Mouse (Mus musculus) hindbrain, embryonic 12.5 days (tissue): ENCODE results near the gene Gm13539. TPM values are rescaled to one million over a fixed set of nuclear protein-coding genes. Genes with fewer than 3 reads are reported as not detected.
"Not testable (repeated sequence)": the region's sequence is repeated elsewhere in the genome, so short reads cannot be mapped to it uniquely, and the experiment has no call there.

Source experiments
- ATAC-seq: fragments of 200-750 bp; cut with Nextera tagmentation; 2 replicates; pipeline ENCODE4 v1.8.0; 2017; ENCODE audit warnings: moderate TSS enrichment; ENCODE audit not compliant: low FRiP score
- H3K27ac ChIP-seq: fragments of 300-500 bp; sonication (generic); 2 replicates; pipeline ENCODE4 v1.5.1; 2016; ENCODE audit warnings: mild to moderate bottlenecking
- H3K27me3 ChIP-seq: fragments of 300-500 bp; sonication (generic); 2 replicates; pipeline ENCODE4 v1.6.1; 2016; ENCODE audit warnings: mild to moderate bottlenecking
- H3K36me3 ChIP-seq: fragments of 300-500 bp; sonication (generic); 2 replicates; pipeline ENCODE4 v1.6.1; 2016; ENCODE audit warnings: mild to moderate bottlenecking
- H3K4me1 ChIP-seq: fragments of 300-500 bp; sonication (generic); 2 replicates; pipeline ENCODE4 v1.6.1; 2016
- H3K4me2 ChIP-seq: fragments of 300-500 bp; sonication (generic); replicated peaks from 2 replicates; pipeline ENCODE4 v1.6.1; 2016; ENCODE audit warnings: mild to moderate bottlenecking
- H3K4me3 ChIP-seq: fragments of 300-500 bp; sonication (generic); 2 replicates; pipeline ENCODE4 v1.5.1; 2016; ENCODE audit warnings: mild to moderate bottlenecking
- H3K9ac ChIP-seq: fragments of 300-500 bp; sonication (generic); 2 replicates; pipeline ENCODE4 v1.6.1; 2016; ENCODE audit warnings: mild to moderate bottlenecking, moderate library complexity
- H3K9me3 ChIP-seq: fragments of 300-500 bp; sonication (generic); replicated peaks from 2 replicates; pipeline ENCODE4 v1.6.1; 2016; ENCODE audit warnings: mild to moderate bottlenecking
- WGBS: fragments of 180-500 bp; shearing (Covaris S2); methylation state at CpG from one replicate; pipeline ENCODE4 v1.1.7; 2016; 5-methylcytosine and 5-hydroxymethylcytosine counted together
- polyA plus RNA-seq: library from polyadenylated mRNA; unstranded; fragments of >200 nt; fragmentation: Nextera tagmentation; extraction: Ambion mirVana; gene quantifications from 2 replicates; pipeline ENCODE4 v1.2.1, GENCODE M21; 2016

Gene Gm13539
- polyA plus RNA-seq, 1 experiment from 2014 or later = not detected

DNA sequence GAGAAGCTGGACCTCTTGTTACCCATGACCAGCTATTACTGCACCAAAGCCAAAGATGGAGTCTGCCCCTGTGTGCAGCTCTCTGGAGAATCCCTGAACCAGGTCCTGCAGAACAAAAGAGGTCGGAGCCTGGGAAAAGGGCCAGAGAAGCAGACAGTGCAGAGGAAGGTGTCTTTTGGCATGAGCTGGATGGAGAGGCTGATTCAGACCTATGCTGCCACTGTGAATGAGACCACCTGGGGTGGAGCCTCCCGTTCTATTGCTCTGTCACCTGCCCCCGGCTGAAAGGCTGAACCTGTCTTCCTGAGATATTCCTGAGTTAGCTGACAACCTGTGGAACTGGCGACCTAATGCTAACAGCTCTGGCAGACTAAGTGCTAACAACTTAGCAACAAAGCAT, 1.1 kb upstream of the Gm13539 start:
- no peak overlapping the region for H3K9ac ChIP-seq
- H3K27me3 ChIP-seq = no peaks in the 10 kb centered on the region
- no peaks in the 10 kb centered on the region for H3K36me3 ChIP-seq
- no peak overlapping the region for H3K4me2 ChIP-seq
- no peak overlapping the region for H3K4me3 ChIP-seq
- H3K27ac ChIP-seq = no peak overlapping the region
- WGBS = 65% methylated on average over 4 of the region's 4 CpGs
- ATAC-seq = no peak
- 0 out of 2 replicates have a peak, but pooled peaks cover 2% of the 10 kb centered on the region for H3K4me1 ChIP-seq
- H3K9me3 ChIP-seq = no peaks in the 10 kb centered on the region

DNA sequence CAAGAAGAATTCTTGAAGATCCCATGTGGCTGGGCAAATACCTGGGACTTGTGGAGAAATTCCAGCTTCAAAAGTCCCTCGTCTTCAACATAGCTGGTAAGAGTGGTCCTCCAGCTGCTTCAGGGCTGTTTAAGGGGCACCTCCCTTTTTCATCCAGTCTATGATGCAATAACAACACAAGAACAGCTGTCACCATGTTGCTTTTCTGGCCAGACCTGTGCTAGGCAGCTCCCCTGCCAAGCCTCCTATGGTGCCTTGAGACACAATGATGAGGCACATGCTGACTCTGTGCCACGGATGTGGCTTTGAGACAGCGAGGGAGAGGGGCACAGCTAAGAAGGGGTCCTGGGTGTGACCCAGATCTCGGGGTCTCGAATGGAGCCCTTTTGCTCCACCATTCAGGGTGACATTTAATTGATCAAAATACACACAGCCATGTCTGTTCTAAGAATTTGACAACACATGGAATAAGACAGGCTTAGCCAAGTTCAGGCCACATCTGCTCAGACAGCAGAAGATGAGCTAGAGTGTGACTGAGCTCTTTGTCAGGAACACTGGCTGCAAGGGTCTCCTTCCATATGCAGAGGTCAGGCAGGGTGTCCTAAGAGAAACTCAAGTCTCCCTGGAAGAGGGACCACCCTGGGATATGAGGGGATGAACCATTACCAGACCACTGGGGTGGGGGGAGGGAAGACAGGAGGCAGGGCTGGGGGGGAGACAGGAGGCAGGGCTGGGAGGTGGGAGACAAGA, 3.7 kb downstream of the Gm13539 start:
- Histone ChIP-seq H3K36me3 (no peaks in the 10 kb centered on the region), H3K27ac (no peak overlapping the region), H3K9ac (no peak overlapping the region), H3K9me3 (no peaks in the 10 kb centered on the region), H3K4me3 (no peak overlapping the region), H3K27me3 (no peaks in the 10 kb centered on the region), H3K4me1 (0 out of 2 replicates have a peak, but pooled peaks cover 6% of the 10 kb centered on the region), H3K4me2 (no peak overlapping the region)
- ATAC-seq = no peak
- WGBS = 71% methylated on average over 5 of the region's 5 CpGs

DNA sequence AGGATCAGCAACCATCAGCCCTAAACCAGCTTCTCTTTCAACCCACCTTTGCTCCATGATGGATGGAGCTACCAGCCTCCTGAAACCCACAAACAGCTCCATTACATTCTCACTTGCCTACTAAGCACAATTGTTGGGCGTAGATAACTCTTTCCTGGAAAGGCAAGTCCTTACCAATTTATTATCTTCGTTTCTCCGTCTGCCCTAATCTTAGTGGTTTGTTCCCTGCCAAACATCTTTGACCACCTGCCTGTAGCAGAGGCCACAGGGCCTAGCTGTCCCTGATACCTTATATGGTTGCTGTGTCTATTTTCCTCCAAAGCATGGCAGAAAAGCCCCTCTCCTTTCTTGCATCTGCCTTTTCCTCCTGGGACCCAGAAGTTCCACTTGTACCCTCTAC, 7.0 kb downstream of the Gm13539 start:
- Histone ChIP-seq H3K27me3 (no peaks in the 10 kb centered on the region), H3K4me1 (0 out of 2 replicates have a peak, but pooled peaks cover 6% of the 10 kb centered on the region), H3K36me3 (no peaks in the 10 kb centered on the region), H3K27ac (no peak overlapping the region), H3K9ac (no peak overlapping the region), H3K9me3 (no peaks in the 10 kb centered on the region), H3K4me3 (no peak overlapping the region), H3K4me2 (no peak overlapping the region)
- 91% methylated on average over 3 of the region's 3 CpGs for WGBS
- no peak for ATAC-seq

DNA sequence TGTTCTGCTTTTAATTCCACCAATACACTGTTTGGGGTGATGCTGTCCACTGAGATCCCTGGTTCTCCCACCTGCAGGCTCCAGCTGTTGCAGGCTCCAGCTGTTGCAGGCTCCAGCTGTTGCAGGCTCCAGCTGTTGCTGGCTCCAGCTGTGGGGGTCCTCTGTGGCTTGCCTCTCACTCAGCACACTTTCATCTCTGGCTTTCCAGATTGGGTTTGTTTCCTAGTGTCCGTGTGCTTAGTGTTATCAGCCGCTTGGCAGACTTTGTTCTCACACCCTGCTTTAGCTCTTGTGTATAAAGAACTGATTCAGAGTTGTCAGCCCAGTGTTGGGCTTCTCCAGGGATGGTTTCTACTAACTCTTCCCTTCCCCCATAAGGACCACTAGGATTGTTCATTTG, 15.6 kb downstream of the Gm13539 start:
- H3K27me3 ChIP-seq = no peaks in the 10 kb centered on the region
- no peaks in the 10 kb centered on the region for H3K9me3 ChIP-seq
- H3K27ac ChIP-seq = no peak overlapping the region
- no peak overlapping the region for H3K4me2 ChIP-seq
- peaks cover 5% of the 10 kb centered on the region; the same call in 1 of the 2 replicates for H3K4me1 ChIP-seq
- no peak overlapping the region for H3K4me3 ChIP-seq
- H3K9ac ChIP-seq = no peak overlapping the region
- no peaks in the 10 kb centered on the region for H3K36me3 ChIP-seq
- 60% methylated on average over 2 of the region's 2 CpGs for WGBS
- ATAC-seq = no peak

DNA sequence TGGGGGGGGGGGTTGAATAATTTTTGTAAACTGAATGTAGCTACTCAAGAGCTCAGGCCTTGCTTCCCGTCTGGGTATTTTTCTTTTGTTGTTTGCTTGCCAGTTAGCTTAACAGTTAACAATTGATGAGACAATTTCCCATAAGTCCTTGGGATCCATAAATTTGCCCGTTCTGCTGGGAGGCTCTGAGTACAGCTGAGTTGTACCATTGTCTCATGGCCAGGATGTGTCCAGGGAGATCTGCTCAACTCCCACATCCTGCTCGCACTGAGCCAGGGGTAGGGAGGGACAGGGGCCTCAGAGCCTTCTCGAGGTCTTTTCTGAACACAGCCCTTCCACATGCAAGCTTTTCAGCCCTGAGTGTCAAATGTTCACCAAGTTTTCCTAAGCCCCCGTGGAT, 16.0 kb downstream of the Gm13539 start:
- WGBS = 48% methylated on average over 5 of the region's 5 CpGs
- H3K9ac ChIP-seq = no peak overlapping the region
- H3K36me3 ChIP-seq = no peaks in the 10 kb centered on the region
- no peak for ATAC-seq
- H3K27me3 ChIP-seq = no peaks in the 10 kb centered on the region
- no peak overlapping the region for H3K4me3 ChIP-seq
- H3K9me3 ChIP-seq = no peaks in the 10 kb centered on the region
- no peak overlapping the region for H3K27ac ChIP-seq
- no peak overlapping the region for H3K4me2 ChIP-seq
- peaks cover 5% of the 10 kb centered on the region; the same call in 1 of the 2 replicates for H3K4me1 ChIP-seq

DNA sequence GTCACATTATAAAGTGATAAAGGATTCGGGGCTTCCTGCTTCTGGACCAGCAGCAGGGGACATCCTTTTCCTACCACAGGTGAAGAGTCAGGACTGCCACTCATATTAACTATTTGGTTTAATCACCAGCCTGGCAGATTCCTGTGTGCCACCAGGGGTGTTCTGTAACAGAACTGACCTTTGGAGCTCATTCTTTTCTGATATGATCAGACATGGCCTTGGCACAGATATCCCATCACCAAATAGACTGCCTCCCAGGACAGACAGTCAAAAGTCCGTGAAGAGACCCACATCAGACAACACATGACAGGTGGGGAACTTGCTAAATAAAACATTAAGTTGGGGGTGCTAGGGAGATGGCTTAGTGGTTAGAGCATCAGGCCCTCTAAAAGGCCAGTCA, 29.7 kb downstream of the Gm13539 start:
- no peak overlapping the region for H3K27ac ChIP-seq
- H3K4me1 ChIP-seq = no peaks in the 10 kb centered on the region
- no peaks in the 10 kb centered on the region for H3K36me3 ChIP-seq
- WGBS = 72% methylated on average over 2 of the region's 2 CpGs
- no peaks in the 10 kb centered on the region for H3K27me3 ChIP-seq
- no peak for ATAC-seq
- H3K4me3 ChIP-seq = no peak overlapping the region
- no peaks in the 10 kb centered on the region for H3K9me3 ChIP-seq
- no peak overlapping the region for H3K4me2 ChIP-seq
- no peak overlapping the region for H3K9ac ChIP-seq

DNA sequence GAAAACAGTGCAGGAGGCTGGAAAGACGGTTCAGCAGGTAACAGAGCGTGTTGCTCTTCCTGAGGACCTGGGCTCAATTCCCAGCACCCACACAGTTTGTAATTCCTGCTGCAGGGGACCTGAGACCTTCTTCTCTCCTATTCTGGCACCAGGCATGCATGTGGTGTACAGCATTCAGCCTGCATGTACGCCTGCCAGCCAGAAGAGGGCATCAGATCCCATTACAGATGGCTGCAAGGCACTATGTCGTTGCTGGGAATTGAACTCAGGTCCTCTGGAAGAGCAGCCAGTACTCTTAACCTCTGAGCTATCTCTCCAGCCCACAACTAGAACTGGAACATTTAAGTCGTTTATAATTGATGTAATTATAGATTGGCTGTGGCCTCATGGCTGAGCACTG, 31.3 kb downstream of the Gm13539 start:
- H3K36me3 ChIP-seq = no peaks in the 10 kb centered on the region
- H3K4me1 ChIP-seq = no peaks in the 10 kb centered on the region
- H3K4me2 ChIP-seq = no peak overlapping the region
- H3K27me3 ChIP-seq = no peaks in the 10 kb centered on the region
- no peak overlapping the region for H3K9ac ChIP-seq
- no peaks in the 10 kb centered on the region for H3K9me3 ChIP-seq
- ATAC-seq = no peak
- H3K27ac ChIP-seq = no peak overlapping the region
- H3K4me3 ChIP-seq = no peak overlapping the region
- WGBS = 80% methylated on average over 5 of the region's 5 CpGs

DNA sequence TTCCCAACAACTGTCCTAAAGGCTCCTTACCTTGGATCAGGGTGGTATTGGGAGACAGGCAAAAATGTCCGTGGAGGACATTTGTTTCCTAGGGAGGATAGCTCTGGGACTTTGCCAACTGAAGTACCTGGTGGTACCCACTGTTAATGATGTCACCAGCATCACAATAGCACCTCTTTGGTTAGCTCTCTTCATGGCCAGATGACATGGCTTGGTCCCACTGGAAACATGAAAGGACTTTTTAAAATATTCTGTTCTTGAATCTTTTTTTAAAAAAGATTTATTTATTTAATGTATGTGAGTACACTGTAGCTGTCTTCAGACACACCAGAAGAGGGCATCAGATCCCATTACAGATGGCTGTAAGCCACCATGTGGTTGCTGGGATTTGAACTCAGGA, 33.7 kb downstream of the Gm13539 start, which contains the start of gene Glt6d1:
TSS of gene Glt6d1 (minus strand) at position 101 of the 400 bp plus-strand sequence.
- not testable (repeated sequence) for ATAC-seq, H3K27ac ChIP-seq, H3K9me3 ChIP-seq, H3K27me3 ChIP-seq, H3K4me1 ChIP-seq, H3K4me2 ChIP-seq, H3K36me3 ChIP-seq, H3K9ac ChIP-seq, H3K4me3 ChIP-seq
- WGBS = 70% methylated on average over 1 of the region's 1 CpGs

DNA sequence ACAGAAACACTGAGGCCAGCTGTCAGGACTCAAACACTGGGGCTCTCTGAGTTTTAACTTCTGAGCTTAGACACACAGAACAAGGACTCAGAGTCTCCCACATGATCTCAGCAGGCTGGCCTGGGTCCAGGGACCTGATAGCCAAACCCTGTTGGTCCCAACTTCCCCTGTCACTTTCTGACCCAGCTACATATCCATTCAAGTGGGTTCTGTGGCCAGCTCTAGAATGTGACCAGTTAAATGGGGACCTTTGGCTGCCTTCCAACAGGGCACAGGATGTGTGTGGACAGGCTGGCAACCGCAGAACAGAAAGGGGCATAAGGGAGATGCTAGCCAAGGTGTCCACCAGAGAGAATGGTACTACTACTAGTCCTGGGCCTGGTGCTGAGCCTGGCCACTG, 40.7 kb downstream of the Gm13539 start, which contains the start of gene Lcn9:
TSS of gene Lcn9 (plus strand) at position 348 of the 400 bp plus-strand sequence.
- Histone ChIP-seq H3K4me3 (no peak within 1 kb of the TSS), H3K27ac (no peak within 1 kb of the TSS), H3K36me3 (no peaks in the 10 kb centered on the region), H3K4me1 (no peaks in the 10 kb centered on the region), H3K9ac (no peak within 1 kb of the TSS; the same call in 1 of the 2 replicates), H3K4me2 (no peak within 1 kb of the TSS), H3K27me3 (no peaks in the 10 kb centered on the region), H3K9me3 (no peaks in the 10 kb centered on the region)
- no peak for ATAC-seq
- WGBS = 90% methylated on average over 1 of the region's 1 CpGs

DNA sequence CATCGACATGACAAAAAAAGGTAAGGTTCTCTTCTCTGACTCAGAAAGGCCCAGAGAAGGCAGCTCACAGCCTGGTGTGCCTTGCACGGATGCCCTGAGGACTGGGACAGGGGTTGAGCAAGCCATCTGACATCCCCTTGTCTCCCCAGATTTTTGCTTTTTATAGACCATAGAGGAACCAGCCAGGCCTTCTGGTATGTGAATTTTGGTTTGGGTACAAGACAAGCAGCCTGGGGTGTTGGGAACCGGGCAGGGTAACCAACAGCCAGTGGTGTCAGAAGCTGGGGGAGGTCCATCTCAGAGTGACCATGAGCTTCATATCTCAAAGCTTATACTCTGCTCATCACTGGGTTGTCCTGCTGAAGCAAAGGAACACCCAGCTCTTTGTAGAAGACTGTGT, 42.7 kb downstream of the Gm13539 start:
- Histone ChIP-seq H3K36me3 (no peaks in the 10 kb centered on the region), H3K4me1 (no peaks in the 10 kb centered on the region), H3K27ac (no peak overlapping the region), H3K9ac (no peak overlapping the region), H3K4me2 (no peak overlapping the region), H3K4me3 (no peak overlapping the region), H3K27me3 (no peaks in the 10 kb centered on the region), H3K9me3 (no peaks in the 10 kb centered on the region)
- 84% methylated on average over 3 of the region's 3 CpGs for WGBS
- ATAC-seq = no peak

DNA sequence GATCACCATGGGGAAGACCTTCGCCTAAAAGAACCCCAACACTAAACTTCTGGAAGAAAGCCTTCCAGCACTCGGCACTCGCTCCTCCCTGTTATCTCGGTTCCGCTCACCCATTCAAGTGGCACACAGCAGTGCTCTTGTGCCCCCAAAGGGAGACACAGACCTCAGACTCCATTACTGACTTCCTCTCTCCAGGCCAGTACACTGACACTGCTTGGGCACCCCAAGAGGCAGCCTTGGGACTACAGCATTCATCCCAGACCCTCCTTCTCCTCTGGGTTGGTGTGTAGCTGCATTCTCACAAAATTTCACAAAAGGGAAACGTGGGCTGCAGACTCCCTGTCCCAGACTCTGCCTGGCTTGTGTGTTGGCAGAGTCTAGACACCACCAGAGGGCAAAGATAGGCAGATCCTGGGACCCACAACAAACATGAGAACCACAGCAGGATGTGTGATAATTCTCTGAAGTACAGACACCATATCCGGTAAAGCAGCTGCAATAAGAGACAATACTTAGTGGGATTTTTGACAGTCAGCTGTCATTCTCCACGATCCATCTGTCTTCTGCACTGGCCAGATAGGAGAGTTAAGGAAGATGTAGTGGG, 46.4 kb downstream of the Gm13539 start:
- Histone ChIP-seq H3K9ac (no peak overlapping the region), H3K27me3 (0 out of 2 replicates have a peak, but pooled peaks cover 1% of the 10 kb centered on the region), H3K4me2 (no peak overlapping the region), H3K36me3 (no peaks in the 10 kb centered on the region), H3K4me1 (no peaks in the 10 kb centered on the region), H3K9me3 (no peaks in the 10 kb centered on the region), H3K27ac (no peak overlapping the region), H3K4me3 (no peak overlapping the region)
- 84% methylated on average over 8 of the region's 8 CpGs for WGBS
- ATAC-seq = no peak

DNA sequence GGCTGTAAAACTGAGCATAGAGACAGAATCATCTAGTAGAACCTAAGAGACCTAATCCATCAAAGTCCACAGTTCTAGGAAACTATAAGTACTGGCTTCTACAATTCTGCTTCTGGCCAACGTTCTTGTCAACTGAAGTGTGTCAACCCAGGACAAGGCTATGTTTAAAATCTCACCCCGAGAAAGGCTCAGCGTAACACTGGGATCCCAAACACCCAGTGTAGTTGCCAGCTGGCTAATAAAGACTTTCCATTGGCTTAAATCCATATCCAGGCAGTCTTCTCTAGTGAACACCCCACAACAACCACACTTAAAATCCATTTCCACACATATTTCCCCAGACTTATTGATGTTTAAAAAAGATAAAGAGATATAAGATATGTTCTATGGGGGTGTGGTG, 48.7 kb downstream of the Gm13539 start:
- WGBS = 93% methylated on average over 3 of the region's 3 CpGs
- H3K4me1 ChIP-seq = no peaks in the 10 kb centered on the region
- ATAC-seq = no peak
- H3K4me2 ChIP-seq = no peak overlapping the region
- H3K4me3 ChIP-seq = no peak overlapping the region
- no peaks in the 10 kb centered on the region for H3K9me3 ChIP-seq
- H3K9ac ChIP-seq = no peak overlapping the region
- H3K36me3 ChIP-seq = no peaks in the 10 kb centered on the region
- 0 out of 2 replicates have a peak, but pooled peaks cover 3% of the 10 kb centered on the region for H3K27me3 ChIP-seq
- H3K27ac ChIP-seq = no peak overlapping the region
